Mouse (Mus musculus): ENCODE results near the gene Cdc6. TPM values are rescaled to one million over a fixed set of nuclear protein-coding genes. Genes with fewer than 3 reads are reported as not detected.

The Cdc6 gene
- total and polyA plus RNA-seq, 3 experiments: 56.9 to 104 (median 69.4) TPM

DNA sequence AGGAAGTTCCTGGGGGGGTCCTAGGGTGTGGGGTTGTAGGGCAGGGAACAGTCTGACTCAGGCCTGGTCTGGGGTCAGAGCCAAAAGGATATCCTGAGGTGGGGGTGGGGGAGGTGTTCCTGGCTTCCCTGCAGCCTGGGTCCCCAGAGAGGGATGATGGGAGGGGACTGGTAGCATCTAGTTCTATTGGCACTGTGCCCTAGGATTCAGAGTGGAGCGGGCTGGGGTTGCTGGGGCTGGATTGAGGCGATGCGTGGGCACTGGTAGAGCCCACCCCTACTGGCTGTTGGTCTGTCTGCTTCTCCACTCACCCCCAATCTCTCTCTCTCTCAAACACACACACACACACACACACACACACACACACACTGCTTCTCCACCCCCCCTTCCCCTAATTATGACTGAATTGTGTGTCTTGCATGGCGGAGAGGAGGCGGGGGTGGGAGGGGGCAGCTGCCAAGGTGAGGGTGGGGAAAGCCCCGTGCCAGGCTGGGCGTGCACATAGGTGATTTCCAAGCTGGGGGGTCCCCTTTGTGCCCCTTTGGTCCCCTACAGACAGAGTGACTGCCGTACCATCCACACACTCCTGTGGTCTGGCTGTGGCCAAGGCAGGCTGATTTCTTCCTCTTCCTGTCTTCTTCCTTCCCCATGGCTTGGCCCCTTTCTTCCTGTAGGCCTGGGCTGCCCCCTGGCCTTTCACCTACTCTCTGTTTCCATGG, 35.5 kb downstream of the Cdc6 start:
- Histone ChIP-seq H3K27ac (ENCODE audit: control insufficient read depth, low read depth, low read length) (no peak overlapping the region), H3K9ac (ENCODE audit: control insufficient read depth, low read depth, low read length, poor library complexity, severe bottlenecking) (no peak overlapping the region), H3K9me3 (replicated peaks; ENCODE audit: insufficient read depth, low read length) (no peaks in the 10 kb centered on the region), H3K27me3 (ENCODE audit: control insufficient read depth in 1 of 2, insufficient read depth in 2 of 2, low read length in 2 of 2) (no peaks in the 10 kb centered on the region), H3K36me3 (ENCODE audit: control insufficient read depth in 1 of 2, insufficient read depth in 2 of 2, low read length in 2 of 2) (peaks cover 0 to 13% of the 10 kb centered on the region in 2 experiments; a peak in 2 of 4 replicates), H3K4me3 (ENCODE audit: control insufficient read depth in 1 of 2, insufficient read depth in 1 of 2, low read depth in 2 of 2, low read length in 2 of 2) (no peak overlapping the region), H3K79me2 (ENCODE audit: control insufficient read depth, insufficient read depth, low read length, poor library complexity) (peaks cover 11% of the 10 kb centered on the region), H3K4me1 (ENCODE audit: control insufficient read depth in 1 of 2, insufficient read depth in 2 of 2, low read length in 2 of 2) (peaks cover 9 to 31% of the 10 kb centered on the region in 2 experiments)
- no peak for DNase-seq (ENCODE audit: low read depth, low spot score)
- TF ChIP-seq SIN3A (IDR thresholded peaks at IDR 0.05; ENCODE audit: low read length): no peak
- TF ChIP-seq MAZ (IDR thresholded peaks at IDR 0.05; ENCODE audit: low read depth, low read length): 0 out of 2 replicates have a peak, but pooled peaks have one; percentile 22
- no peak for TF ChIP-seq RCOR1 (IDR thresholded peaks at IDR 0.05; ENCODE audit: low read depth, low read length)
- TF ChIP-seq POLR2AphosphoS2 (IDR thresholded peaks at IDR 0.05; ENCODE audit: low read length): no peak
- TF ChIP-seq CTCF (IDR thresholded peaks at IDR 0.05 in 2 of 3, conservative IDR thresholded peaks at IDR 0.05 in 1 of 3; ENCODE audit: control insufficient read depth in 1 of 3, insufficient read depth in 1 of 3, low read depth in 2 of 3, low read length in 3 of 3, poor library complexity in 1 of 3, severe bottlenecking in 1 of 3): no peak
- TF ChIP-seq POLR2A (IDR thresholded peaks at IDR 0.05; ENCODE audit: control insufficient read depth in 1 of 2, insufficient read depth in 1 of 2, low read depth in 1 of 2, low read length in 2 of 2, poor library complexity in 1 of 2): no peak
- TF ChIP-seq ZC3H11A (IDR thresholded peaks at IDR 0.05; ENCODE audit: low read depth, low read length): no peak
- no peak for TF ChIP-seq BHLHE40 (IDR thresholded peaks at IDR 0.05; ENCODE audit: borderline replicate concordance, low read depth, low read length)
- TF ChIP-seq MAFK (IDR thresholded peaks at IDR 0.05; ENCODE audit: borderline replicate concordance, low read depth, low read length): no peak
- TF ChIP-seq ZNF384 (IDR thresholded peaks at IDR 0.05; ENCODE audit: low read depth, low read length): no peak
- TF ChIP-seq CHD2 (IDR thresholded peaks at IDR 0.05; ENCODE audit: low read length): no peak
- TF ChIP-seq USF1 (IDR thresholded peaks at IDR 0.05; ENCODE audit: low read depth, low read length): 0 out of 2 replicates have a peak, but pooled peaks have one; percentile 8
- TF ChIP-seq MEF2A (IDR thresholded peaks at IDR 0.05; ENCODE audit: extremely low read depth, insufficient replicate concordance, low read depth, low read length, poor library complexity, severe bottlenecking): no peak
- no peak for TF ChIP-seq EP300 (IDR thresholded peaks at IDR 0.05; ENCODE audit: low read depth in 1 of 2, low read length in 2 of 2)
- TF ChIP-seq ELF1 (IDR thresholded peaks at IDR 0.05; ENCODE audit: low read depth, low read length): no peak

DNA sequence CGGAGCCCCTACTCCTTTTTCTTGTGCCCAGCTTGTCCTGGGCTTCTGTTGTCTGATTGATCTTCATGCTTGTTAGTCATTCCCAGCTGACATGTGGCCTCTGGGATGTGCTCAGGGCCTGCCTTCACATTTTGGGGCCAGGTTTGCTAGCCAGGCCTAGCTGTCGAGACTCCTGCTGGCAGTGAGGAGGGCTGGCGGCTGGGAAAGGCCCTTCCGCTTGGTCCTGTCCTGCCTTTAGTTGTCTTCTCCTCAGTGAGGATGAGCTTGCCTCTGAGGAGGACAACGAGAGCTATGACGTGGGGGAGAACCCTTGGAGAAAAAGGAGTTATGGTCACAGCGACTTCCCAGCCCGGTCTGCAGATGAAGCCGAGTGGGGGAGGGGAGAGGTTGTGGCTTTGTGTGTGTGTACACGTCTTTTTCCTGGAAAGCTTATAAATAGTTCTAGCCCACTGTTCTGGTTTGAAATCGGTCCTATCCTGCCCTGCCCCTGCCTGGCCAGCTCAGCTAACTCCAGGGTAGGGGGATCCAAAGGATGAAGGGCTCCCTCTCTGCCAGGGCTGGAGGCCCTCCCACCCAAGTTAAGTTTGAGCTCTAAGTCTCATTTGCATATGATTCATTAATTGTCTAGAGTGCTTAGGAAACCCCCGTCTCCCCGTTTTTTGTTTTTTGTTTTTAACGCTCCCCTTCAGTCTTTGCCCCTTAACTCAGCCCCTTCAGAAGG, 36.3 kb downstream of the Cdc6 start:
- H3K9me3 ChIP-seq (replicated peaks; ENCODE audit: insufficient read depth, low read length): no peaks in the 10 kb centered on the region
- H3K4me3 ChIP-seq (ENCODE audit: control insufficient read depth in 1 of 2, insufficient read depth in 1 of 2, low read depth in 2 of 2, low read length in 2 of 2): no peak overlapping the region
- peaks cover 7% of the 10 kb centered on the region for H3K79me2 ChIP-seq (ENCODE audit: control insufficient read depth, insufficient read depth, low read length, poor library complexity)
- H3K4me1 ChIP-seq (ENCODE audit: control insufficient read depth in 1 of 2, insufficient read depth in 2 of 2, low read length in 2 of 2): peaks cover 11 to 32% of the 10 kb centered on the region in 2 experiments
- H3K27ac ChIP-seq (ENCODE audit: control insufficient read depth, low read depth, low read length): no peak overlapping the region
- no peak for TF ChIP-seq ZC3H11A (IDR thresholded peaks at IDR 0.05; ENCODE audit: low read depth, low read length)
- TF ChIP-seq MAZ (IDR thresholded peaks at IDR 0.05; ENCODE audit: low read depth, low read length): no peak
- no peak for TF ChIP-seq ZMIZ1 (IDR thresholded peaks at IDR 0.05; ENCODE audit: low read depth, low read length)
- TF ChIP-seq EP300 (IDR thresholded peaks at IDR 0.05; ENCODE audit: low read depth in 1 of 2, low read length in 2 of 2): no peak
- TF ChIP-seq MYB (IDR thresholded peaks at IDR 0.05; ENCODE audit: low read depth, low read length): no peak
- no peak for TF ChIP-seq GABPA (IDR thresholded peaks at IDR 0.05; ENCODE audit: low read depth, low read length)
- TF ChIP-seq KAT2A (conservative IDR thresholded peaks at IDR 0.05; ENCODE audit: low read depth, low read length): no peak
- no peak for TF ChIP-seq ZNF384 (IDR thresholded peaks at IDR 0.05; ENCODE audit: low read depth, low read length)
- no peak for TF ChIP-seq SIN3A (IDR thresholded peaks at IDR 0.05; ENCODE audit: low read length)
- TF ChIP-seq USF1 (IDR thresholded peaks at IDR 0.05; ENCODE audit: low read depth, low read length): no peak
- no peak for TF ChIP-seq ETS1 (IDR thresholded peaks at IDR 0.05; ENCODE audit: low read depth, low read length)
- H3K9ac ChIP-seq (ENCODE audit: control insufficient read depth, low read depth, low read length, poor library complexity, severe bottlenecking): no peak overlapping the region
- no peak for DNase-seq (ENCODE audit: low read depth, low spot score)
- peaks cover 0 to 16% of the 10 kb centered on the region in 2 experiments; a peak in 2 of 4 replicates for H3K36me3 ChIP-seq (ENCODE audit: control insufficient read depth in 1 of 2, insufficient read depth in 2 of 2, low read length in 2 of 2)
- H3K27me3 ChIP-seq (ENCODE audit: control insufficient read depth in 1 of 2, insufficient read depth in 2 of 2, low read length in 2 of 2): no peaks in the 10 kb centered on the region

Measured in MEL (cell line).